Mouse (Mus musculus) CD4-positive naive resting alpha-beta T cell, adult 57 days (primary cell): ENCODE results near the gene Lpar3. TPM values are rescaled to one million over a fixed set of nuclear protein-coding genes. Genes with fewer than 3 reads are reported as not detected.

Experiments used
- total RNA-seq: library from RNA; stranded (reverse); gene quantifications from one replicate; pipeline ENCODE4 v1.2.4, GENCODE M21; 2023

The Lpar3 gene
- not detected for total RNA-seq

GRCm38 (mm10) chr3:146220776-146221486 is at the start of gene Lpar3:
Gene Lpar3 (plus strand): TSS chr3:146220963.

Other genes starting within 250 kb of the Lpar3 start
- 1.0 TPM for gene Syde2, start 233.1 kb upstream of the Lpar3 start, total RNA-seq
- not detected for gene Wdr63, start 112.8 kb upstream of the Lpar3 start, total RNA-seq
- gene Mcoln3, start 103.5 kb upstream of the Lpar3 start, total RNA-seq = 5.7 TPM
- 8.0 TPM for gene Mcoln2, start 71.1 kb upstream of the Lpar3 start, total RNA-seq
- gene Ssx2ip, start 183.7 kb downstream of the Lpar3 start, total RNA-seq = 4.0 TPM
- gene Ctbs, start 228.8 kb downstream of the Lpar3 start, total RNA-seq = 5.7 TPM